Mouse (Mus musculus) stomach, embryonic 16.5 days (tissue): ENCODE measurements around the gene Fam57b. TPM values are rescaled to one million over a fixed set of nuclear protein-coding genes. Genes with fewer than 3 reads are reported as not detected.
A peak's percentile ranks its signal among the peaks of the same experiment; 100 is the strongest.

ENCODE experiments used
- ATAC-seq: fragments of 200-750 bp; cut with Nextera tagmentation; 2 replicates; pipeline ENCODE4 v1.8.0; 2017; ENCODE audit warnings: moderate number of reproducible peaks, moderate TSS enrichment; ENCODE audit not compliant: insufficient read depth, low FRiP score
- H3K27ac ChIP-seq: fragments of 300-500 bp; sonication (generic); 2 replicates; pipeline ENCODE4 v1.5.1; 2014; ENCODE audit warnings: low read length
- H3K27me3 ChIP-seq: fragments of 300-500 bp; sonication (generic); 2 replicates; pipeline ENCODE4 v1.6.1; 2014; ENCODE audit warnings: low read length, control low read depth, mixed read lengths; ENCODE audit not compliant: control insufficient read depth, insufficient read depth
- H3K36me3 ChIP-seq: fragments of 300-500 bp; sonication (generic); 2 replicates; pipeline ENCODE4 v1.6.1; 2014; ENCODE audit warnings: low read length; ENCODE audit not compliant: control insufficient read depth, insufficient read depth
- H3K4me1 ChIP-seq: fragments of 300-500 bp; sonication (generic); 2 replicates; pipeline ENCODE4 v1.6.1; 2014; ENCODE audit warnings: low read length, control low read depth, mixed read lengths; ENCODE audit not compliant: control insufficient read depth, insufficient read depth
- H3K4me2 ChIP-seq: fragments of 300-500 bp; sonication (generic); 2 replicates; pipeline ENCODE4 v1.6.1; 2014; ENCODE audit warnings: low read depth, low read length, mixed read lengths
- H3K4me3 ChIP-seq: fragments of 300-500 bp; sonication (generic); replicated peaks from 2 replicates; pipeline ENCODE4 v1.5.1; 2014; ENCODE audit warnings: mild to moderate bottlenecking, low read length
- H3K9ac ChIP-seq: fragments of 300-500 bp; sonication (generic); 2 replicates; pipeline ENCODE4 v1.6.1; 2014; ENCODE audit warnings: low read length
- H3K9me3 ChIP-seq: fragments of 300-500 bp; sonication (generic); replicated peaks from 2 replicates; pipeline ENCODE4 v1.6.1; 2016; ENCODE audit warnings: low read length, control low read depth; ENCODE audit not compliant: control insufficient read depth
- WGBS: fragments of 180-500 bp; shearing (Covaris S2); extraction: QIAGEN DNeasy Blood & Tissue Kit; methylation state at CpG from one replicate; pipeline ENCODE4 v1.1.7; 2014; 5-methylcytosine and 5-hydroxymethylcytosine counted together
- polyA plus RNA-seq: library from polyadenylated mRNA; unstranded; fragments of >200 nt; fragmentation: Nextera tagmentation; extraction: Ambion mirVana; gene quantifications from 2 replicates; pipeline ENCODE4 v1.2.1, GENCODE M21; 2015

Gene Fam57b
- polyA plus RNA-seq, 1 experiment from 2014 or later: 1.1 TPM

GRCm38 (mm10) chr7:126793456-126794270, 3.8 kb upstream of the Fam57b start:
- WGBS: 70% methylated on average over 4 of the region's 4 CpGs
- no peak overlapping the region for H3K4me2 ChIP-seq
- no peak overlapping the region for H3K27ac ChIP-seq
- no peaks in the 10 kb centered on the region for H3K9me3 ChIP-seq
- H3K36me3 ChIP-seq: peaks cover 24% of the 10 kb centered on the region
- H3K27me3 ChIP-seq: no peaks in the 10 kb centered on the region
- H3K4me1 ChIP-seq: peaks cover 36% of the 10 kb centered on the region
- no peak overlapping the region for H3K9ac ChIP-seq
- H3K4me3 ChIP-seq: no peak overlapping the region
- no peak for ATAC-seq

- Histone ChIP-seq H3K4me1 (peaks cover 36% of the 10 kb centered on the region), H3K4me2 (no peak overlapping the region), H3K9me3 (no peaks in the 10 kb centered on the region), H3K27ac (no peak overlapping the region), H3K27me3 (no peaks in the 10 kb centered on the region), H3K36me3 (peaks cover 20% of the 10 kb centered on the region), H3K4me3 (no peak overlapping the region), H3K9ac (no peak overlapping the region)
- WGBS: 72% methylated on average over 4 of the region's 4 CpGs
- ATAC-seq: no peak
These were observed 3.2 kb upstream of the Fam57b start for GRCm38 (mm10) chr7:126794271-126794605.

GRCm38 (mm10) chr7:126795387-126796317, 1.8 kb upstream of the Fam57b start:
- no peaks in the 10 kb centered on the region for H3K9me3 ChIP-seq
- WGBS: 78% methylated on average over 16 of the region's 16 CpGs
- no peak for ATAC-seq
- H3K36me3 ChIP-seq: peaks cover 18% of the 10 kb centered on the region
- no peak overlapping the region for H3K4me3 ChIP-seq
- no peak overlapping the region for H3K9ac ChIP-seq
- no peak overlapping the region for H3K4me2 ChIP-seq
- H3K27me3 ChIP-seq: no peaks in the 10 kb centered on the region
- H3K4me1 ChIP-seq: peaks cover 39% of the 10 kb centered on the region
- no peak overlapping the region for H3K27ac ChIP-seq

GRCm38 (mm10) chr7:126796350-126796932, 1.0 kb upstream of the Fam57b start:
- H3K4me2 ChIP-seq: peak overlapping the region; percentile 55
- no peaks in the 10 kb centered on the region for H3K9me3 ChIP-seq
- ATAC-seq: no peak
- H3K4me1 ChIP-seq: peaks cover 35% of the 10 kb centered on the region
- H3K4me3 ChIP-seq: no peak overlapping the region
- no peak overlapping the region; the same call in 1 of the 2 replicates for H3K9ac ChIP-seq
- H3K36me3 ChIP-seq: peaks cover 18% of the 10 kb centered on the region
- H3K27me3 ChIP-seq: no peaks in the 10 kb centered on the region
- no peak overlapping the region for H3K27ac ChIP-seq
- 70% methylated on average over 8 of the region's 8 CpGs for WGBS

GRCm38 (mm10) chr7:126798127-126799049, 920 bp downstream of the Fam57b start:
- Histone ChIP-seq H3K9ac (peak overlapping the region; percentile 87), H3K36me3 (peaks cover 18% of the 10 kb centered on the region), H3K4me1 (peaks cover 28% of the 10 kb centered on the region), H3K27ac (peak overlapping the region; percentile 97), H3K4me3 (peak overlapping the region; percentile 73), H3K4me2 (peak overlapping the region; percentile 55), H3K27me3 (no peaks in the 10 kb centered on the region), H3K9me3 (no peaks in the 10 kb centered on the region)
- under 1% methylated on average over 40 of the region's 40 CpGs for WGBS
- ATAC-seq: no peak

GRCm38 (mm10) chr7:126799050-126799467, 1.6 kb downstream of the Fam57b start:
- H3K9ac ChIP-seq: peak overlapping the region; percentile 87

GRCm38 (mm10) chr7:126799468-126800268, 2.2 kb downstream of the Fam57b start:
- peak; percentile 89 for ATAC-seq
- H3K9ac ChIP-seq: peak overlapping the region; percentile 83
- 2% methylated on average over 37 of the region's 38 CpGs for WGBS
- peaks cover 28% of the 10 kb centered on the region for H3K4me1 ChIP-seq
- peak overlapping the region; percentile 100 for H3K27ac ChIP-seq
- peaks cover 18% of the 10 kb centered on the region for H3K36me3 ChIP-seq
- peak overlapping the region; percentile 81 for H3K4me2 ChIP-seq
- no peaks in the 10 kb centered on the region for H3K27me3 ChIP-seq
- peak overlapping the region; percentile 73 for H3K4me3 ChIP-seq
- H3K9me3 ChIP-seq: no peaks in the 10 kb centered on the region

More at GRCm38 (mm10) chr7:126799050-126799467, 1.6 kb downstream of the Fam57b start:
- Histone ChIP-seq H3K27me3 (no peaks in the 10 kb centered on the region), H3K4me1 (peaks cover 28% of the 10 kb centered on the region), H3K4me3 (peak overlapping the region; percentile 73), H3K27ac (peak overlapping the region; percentile 100), H3K9me3 (no peaks in the 10 kb centered on the region), H3K36me3 (peaks cover 18% of the 10 kb centered on the region), H3K4me2 (peak overlapping the region; percentile 81)
- peak; percentile 96 for ATAC-seq
- WGBS: under 1% methylated on average over 30 of the region's 36 CpGs
